Mouse (Mus musculus) urinary bladder, postnatal 14 days (tissue): ENCODE measurements around the gene Errfi1.

Experiments used
- DNase-seq: peaks from one replicate; pipeline ENCODE4 v3.0.0; 2021; ENCODE audit warnings: low spot score

Errfi1 gene

GRCm38 (mm10) chr4:150915181-150915906, 61.6 kb downstream of the Errfi1 start:
- no peak for DNase-seq

- DNase-seq: no peak
Measured at GRCm38 (mm10) chr4:150917336-150918027, 63.8 kb downstream of the Errfi1 start.
